Mouse (Mus musculus): ENCODE measurements around the gene Actg1. TPM values are rescaled to one million over a fixed set of nuclear protein-coding genes. Genes with fewer than 3 reads are reported as not detected.

Gene Actg1
- polyA plus RNA-seq, 2 experiments, result 256 to 451 TPM

DNA sequence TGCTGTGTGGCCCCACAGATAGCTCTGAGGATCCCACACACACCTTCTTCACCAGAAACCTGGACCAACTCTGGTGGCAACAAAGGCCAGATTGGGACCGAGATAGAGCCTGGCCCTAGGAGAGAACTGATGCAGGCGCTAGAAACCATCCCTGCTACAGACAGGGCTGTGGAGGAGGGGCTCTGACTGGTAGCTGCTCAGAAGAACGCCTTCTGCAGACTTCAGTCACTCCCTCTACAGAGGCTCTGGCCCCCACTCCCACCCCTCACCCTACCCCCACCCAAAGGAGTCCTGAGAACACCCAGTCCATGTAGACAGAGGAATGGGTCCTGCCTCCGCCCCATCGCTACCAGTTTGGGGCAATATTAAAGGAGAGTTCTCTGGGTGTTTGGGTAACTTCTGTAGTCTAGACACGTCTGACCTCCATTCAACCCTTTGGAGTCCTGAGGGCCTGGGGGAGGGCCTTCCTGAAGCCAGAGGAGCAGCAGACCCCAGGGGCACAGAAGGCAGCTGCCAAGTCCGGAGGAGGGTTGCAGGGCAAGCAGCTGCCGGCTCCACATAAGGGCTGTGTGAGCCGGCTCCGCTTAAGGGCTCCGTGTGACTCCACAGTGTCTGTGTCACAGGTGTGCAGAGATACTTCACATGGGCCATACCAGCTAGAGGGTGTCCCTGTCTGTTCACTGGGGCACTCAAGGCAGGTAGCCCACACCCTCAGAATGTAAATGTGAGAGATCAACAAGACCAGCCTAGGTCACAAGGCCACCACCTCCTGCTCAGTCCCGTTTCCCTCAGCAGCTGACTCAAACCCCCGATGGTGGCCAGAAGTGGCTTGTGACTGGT lies 51.8 kb downstream of the Actg1 start:
- DNase-seq (ENCODE audit: low read depth in 3 of 3, low spot score in 3 of 3) (no peak), ATAC-seq (ENCODE audit: insufficient read depth) (no peak)
- peaks cover 20 to 28% of the 10 kb centered on the region in 2 experiments for H3K4me1 ChIP-seq (replicated peaks; ENCODE audit: control insufficient read depth in 2 of 2, insufficient read depth in 2 of 2, low read length in 1 of 2)
- no peak overlapping the region for H3K27ac ChIP-seq
- H3K27me3 ChIP-seq (ENCODE audit: control insufficient read depth, insufficient read depth, low read length), result no peaks in the 10 kb centered on the region
- no peaks in the 10 kb centered on the region for H3K9me3 ChIP-seq (ENCODE audit: control insufficient read depth, low read length)
- H3K4me3 ChIP-seq (ENCODE audit: insufficient read depth in 1 of 2, low read depth in 2 of 2, low read length in 2 of 2), result no peak overlapping the region
- no peaks in the 10 kb centered on the region for H3K36me3 ChIP-seq (replicated peaks; ENCODE audit: control insufficient read depth, insufficient read depth, low read depth)
- no peak overlapping the region for H3K4me2 ChIP-seq (ENCODE audit: low read depth)
- no peak overlapping the region for H3K9ac ChIP-seq (replicated peaks)
- 60% methylated on average over 13 of the region's 13 CpGs for WGBS (ENCODE audit: insufficient replicate concordance)
- TF ChIP-seq CTCF (IDR thresholded peaks at IDR 0.05; ENCODE audit: low read depth), result no peak
- no peak for TF ChIP-seq EP300 (IDR thresholded peaks at IDR 0.05; ENCODE audit: low read depth)

Small RNA genes lying within 50 kb of the gene (microRNA-seq; reads per million reads assigned to microRNA genes)
- gene Gm23419 (not detected), gene Mir6935 (3.0 reads per million)

Other genes with a start within 250 kb of the Actg1 start
- gene Tepsin, start 249.8 kb downstream of the Actg1 start, polyA plus RNA-seq (2012; rRNA removed), result 11.0 and 12.7 TPM in 2 replicates
- 4.2 and 4.4 TPM in 2 replicates for gene Tepsin, start 249.8 kb downstream of the Actg1 start, polyA plus RNA-seq (2014; fragmentation: Nextera tagmentation; extraction: Ambion mirVana)
- gene Ndufaf8, start 249.6 kb downstream of the Actg1 start, polyA plus RNA-seq (2012; rRNA removed), result 20.3 and 30.3 TPM in 2 replicates
- gene Ndufaf8, start 249.6 kb downstream of the Actg1 start, polyA plus RNA-seq (2014; fragmentation: Nextera tagmentation; extraction: Ambion mirVana), result 52.9 and 57.5 TPM in 2 replicates
- 15.9 and 21.0 TPM in 2 replicates for gene Slc38a10, start 197.2 kb downstream of the Actg1 start, polyA plus RNA-seq (2012; rRNA removed)
- gene Slc38a10, start 197.2 kb downstream of the Actg1 start, polyA plus RNA-seq (2014; fragmentation: Nextera tagmentation; extraction: Ambion mirVana), result 21.8 and 23.3 TPM in 2 replicates
- gene Bahcc1, start 115.6 kb downstream of the Actg1 start, polyA plus RNA-seq (2012; rRNA removed), result 1.5 and 1.6 TPM in 2 replicates
- 0.75 and 1.2 TPM in 2 replicates for gene Bahcc1, start 115.6 kb downstream of the Actg1 start, polyA plus RNA-seq (2014; fragmentation: Nextera tagmentation; extraction: Ambion mirVana)
- gene Fscn2, start 13.0 kb upstream of the Actg1 start, polyA plus RNA-seq (2012; rRNA removed), result not detected in 2 replicates
- not detected in 2 replicates for gene Fscn2, start 13.0 kb upstream of the Actg1 start, polyA plus RNA-seq (2014; fragmentation: Nextera tagmentation; extraction: Ambion mirVana)
- 5.3 and 6.3 TPM in 2 replicates for gene Faap100, start 30.2 kb upstream of the Actg1 start, polyA plus RNA-seq (2012; rRNA removed)
- gene Faap100, start 30.2 kb upstream of the Actg1 start, polyA plus RNA-seq (2014; fragmentation: Nextera tagmentation; extraction: Ambion mirVana), result 4.5 and 5.4 TPM in 2 replicates
- 17.9 and 21.1 TPM in 2 replicates for gene Nploc4, start 89.2 kb upstream of the Actg1 start, polyA plus RNA-seq (2012; rRNA removed)
- gene Nploc4, start 89.2 kb upstream of the Actg1 start, polyA plus RNA-seq (2014; fragmentation: Nextera tagmentation; extraction: Ambion mirVana), result 21.2 and 22.2 TPM in 2 replicates
- not detected in 2 replicates for gene Tspan10, start 94.1 kb upstream of the Actg1 start, polyA plus RNA-seq (2012; rRNA removed)
- gene Tspan10, start 94.1 kb upstream of the Actg1 start, polyA plus RNA-seq (2014; fragmentation: Nextera tagmentation; extraction: Ambion mirVana), result not detected in 2 replicates
- gene Pde6g, start 105.0 kb upstream of the Actg1 start, polyA plus RNA-seq (2012; rRNA removed), result 0.19 and 0.25 TPM in 2 replicates
- gene Pde6g, start 105.0 kb upstream of the Actg1 start, polyA plus RNA-seq (2014; fragmentation: Nextera tagmentation; extraction: Ambion mirVana), result 0.15 and 0.23 TPM in 2 replicates
- 5.3 and 5.8 TPM in 2 replicates for gene Oxld1, start 109.5 kb upstream of the Actg1 start, polyA plus RNA-seq (2012; rRNA removed)
- 8.0 and 8.4 TPM in 2 replicates for gene Oxld1, start 109.5 kb upstream of the Actg1 start, polyA plus RNA-seq (2014; fragmentation: Nextera tagmentation; extraction: Ambion mirVana)
- 13.7 and 15.9 TPM in 2 replicates for gene Ccdc137, start 109.6 kb upstream of the Actg1 start, polyA plus RNA-seq (2012; rRNA removed)
- gene Ccdc137, start 109.6 kb upstream of the Actg1 start, polyA plus RNA-seq (2014; fragmentation: Nextera tagmentation; extraction: Ambion mirVana), result 11.0 and 11.1 TPM in 2 replicates
- 9.9 and 11.2 TPM in 2 replicates for gene Arl16, start 119.1 kb upstream of the Actg1 start, polyA plus RNA-seq (2012; rRNA removed)
- 11.3 and 13.0 TPM in 2 replicates for gene Arl16, start 119.1 kb upstream of the Actg1 start, polyA plus RNA-seq (2014; fragmentation: Nextera tagmentation; extraction: Ambion mirVana)
- gene Mrpl12, start 136.1 kb upstream of the Actg1 start, polyA plus RNA-seq (2012; rRNA removed), result 64.2 and 78.4 TPM in 2 replicates
- gene Mrpl12, start 136.1 kb upstream of the Actg1 start, polyA plus RNA-seq (2014; fragmentation: Nextera tagmentation; extraction: Ambion mirVana), result 127 and 130 TPM in 2 replicates
- gene Slc25a10, start 143.3 kb upstream of the Actg1 start, polyA plus RNA-seq (2012; rRNA removed), result 31.5 and 37.4 TPM in 2 replicates
- 35.1 and 38.2 TPM in 2 replicates for gene Slc25a10, start 143.3 kb upstream of the Actg1 start, polyA plus RNA-seq (2014; fragmentation: Nextera tagmentation; extraction: Ambion mirVana)
- gene Gcgr, start 182.2 kb upstream of the Actg1 start, polyA plus RNA-seq (2012; rRNA removed), result 19.8 and 22.8 TPM in 2 replicates
- gene Gcgr, start 182.2 kb upstream of the Actg1 start, polyA plus RNA-seq (2014; fragmentation: Nextera tagmentation; extraction: Ambion mirVana), result 11.6 and 13.4 TPM in 2 replicates
- gene Mcrip1, start 201.2 kb upstream of the Actg1 start, polyA plus RNA-seq (2012; rRNA removed), result 30.0 and 36.2 TPM in 2 replicates
- 41.3 and 43.6 TPM in 2 replicates for gene Mcrip1, start 201.2 kb upstream of the Actg1 start, polyA plus RNA-seq (2014; fragmentation: Nextera tagmentation; extraction: Ambion mirVana)
- not detected in 2 replicates for gene Ppp1r27, start 202.6 kb upstream of the Actg1 start, polyA plus RNA-seq (2012; rRNA removed)
- not detected in 2 replicates for gene Ppp1r27, start 202.6 kb upstream of the Actg1 start, polyA plus RNA-seq (2014; fragmentation: Nextera tagmentation; extraction: Ambion mirVana)
- gene P4hb, start 224.7 kb upstream of the Actg1 start, polyA plus RNA-seq (2012; rRNA removed), result 144 and 214 TPM in 2 replicates
- gene P4hb, start 224.7 kb upstream of the Actg1 start, polyA plus RNA-seq (2014; fragmentation: Nextera tagmentation; extraction: Ambion mirVana), result 497 and 525 TPM in 2 replicates
- gene Arhgdia, start 233.1 kb upstream of the Actg1 start, polyA plus RNA-seq (2012; rRNA removed), result 172 and 176 TPM in 2 replicates
- gene Arhgdia, start 233.1 kb upstream of the Actg1 start, polyA plus RNA-seq (2014; fragmentation: Nextera tagmentation; extraction: Ambion mirVana), result 191 and 204 TPM in 2 replicates
- 46.3 and 110 TPM in 2 replicates for gene Alyref, start 249.8 kb upstream of the Actg1 start, polyA plus RNA-seq (2012; rRNA removed)
- 347 and 349 TPM in 2 replicates for gene Alyref, start 249.8 kb upstream of the Actg1 start, polyA plus RNA-seq (2014; fragmentation: Nextera tagmentation; extraction: Ambion mirVana)
- 44.7 and 60.4 TPM in 2 replicates for gene Anapc11, start 249.9 kb upstream of the Actg1 start, polyA plus RNA-seq (2012; rRNA removed)
- 93.5 and 98.7 TPM in 2 replicates for gene Anapc11, start 249.9 kb upstream of the Actg1 start, polyA plus RNA-seq (2014; fragmentation: Nextera tagmentation; extraction: Ambion mirVana)

Measured in liver, embryonic 14.5 days (tissue).